Mouse (Mus musculus) ES-E14 (cell line): Measurements from ENCODE around the gene Phospho1.

ENCODE experiments used
- CHD2 ChIP-seq: IDR thresholded peaks from 2 replicates; pipeline ENCODE4 v1.6.1; 2014; ENCODE audit warnings: mild to moderate bottlenecking, low read depth, low read length, inconsistent platforms
- MAFK ChIP-seq: IDR thresholded peaks from 2 replicates; pipeline ENCODE4 v1.6.1; 2014; ENCODE audit warnings: mild to moderate bottlenecking, low read depth, low read length, inconsistent platforms; ENCODE audit not compliant: insufficient read depth
- ZC3H11A ChIP-seq: IDR thresholded peaks from 2 replicates; pipeline ENCODE4 v1.6.1; 2012; ENCODE audit warnings: low read depth, mild to moderate bottlenecking, inconsistent platforms, low read length, borderline replicate concordance
- ZNF384 ChIP-seq: IDR thresholded peaks from 2 replicates; pipeline ENCODE4 v1.6.1; 2012; ENCODE audit warnings: low read depth, low read length, inconsistent platforms

DNA sequence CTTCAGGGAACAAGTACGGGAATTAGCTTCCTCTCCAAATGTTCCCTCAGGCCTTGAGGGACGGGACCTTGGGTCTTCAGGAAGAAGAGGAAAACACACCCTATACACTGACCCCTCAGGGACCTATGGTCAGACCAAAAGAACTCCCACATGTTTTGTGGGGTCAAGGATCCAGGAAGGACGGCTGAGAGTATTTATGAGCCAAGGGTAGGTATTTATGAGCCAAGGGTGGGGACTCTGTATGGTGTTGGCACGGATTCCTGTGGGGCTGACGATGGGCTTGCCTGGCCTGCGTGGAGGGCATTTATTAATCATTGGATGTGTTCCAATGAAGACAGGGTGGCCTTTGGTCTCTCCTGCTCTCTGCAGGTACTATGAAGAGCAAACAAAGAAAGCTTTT is 12.1 kb downstream of the Phospho1 start:
- TF ChIP-seq ZNF384 = no peak
- TF ChIP-seq CHD2 = no peak
- no peak for TF ChIP-seq MAFK
- no peak for TF ChIP-seq ZC3H11A
